Mouse (Mus musculus): ENCODE data around the gene Gabrg3. TPM values are rescaled to one million over a fixed set of nuclear protein-coding genes. Genes with fewer than 3 reads are reported as not detected.

Gene Gabrg3
- polyA plus RNA-seq, 1 experiment from 2014 or later = 0.04 TPM

DNA sequence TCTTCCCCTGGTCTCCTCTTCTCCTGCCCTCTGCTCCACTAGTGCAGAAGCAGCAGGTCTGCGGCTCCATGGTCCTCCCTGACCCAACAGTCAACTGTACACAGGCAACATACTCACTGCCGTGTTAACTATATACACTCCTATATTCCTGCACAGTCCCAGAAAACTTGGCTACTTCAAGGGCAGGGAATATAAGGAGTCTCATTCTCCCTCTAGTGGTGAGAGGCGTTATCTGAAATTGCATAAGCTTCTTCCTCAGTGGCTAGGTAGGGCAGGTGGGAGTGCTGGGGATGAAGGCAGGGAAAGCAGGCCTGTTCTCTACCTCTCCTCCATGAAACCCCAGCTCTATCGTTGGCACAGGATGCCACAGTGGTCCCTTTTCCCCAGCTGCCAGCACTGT lies 2.9 kb downstream of the Gabrg3 start:
- WGBS (ENCODE audit: insufficient replicate concordance) = 24% methylated on average over 4 of the region's 4 CpGs
- Histone ChIP-seq H3K9ac (ENCODE audit: low read depth, low read length) (no peak overlapping the region), H3K9me3 (replicated peaks; ENCODE audit: control insufficient read depth, low read length) (no peaks in the 10 kb centered on the region), H3K27ac (ENCODE audit: low read length) (no peak overlapping the region), H3K4me1 (ENCODE audit: control insufficient read depth, low read depth, low read length) (no peaks in the 10 kb centered on the region), H3K4me2 (ENCODE audit: low read depth, low read length) (no peak overlapping the region), H3K27me3 (ENCODE audit: control insufficient read depth, insufficient read depth, low read depth, low read length) (peaks cover 18% of the 10 kb centered on the region), H3K4me3 (ENCODE audit: low read depth, low read length) (no peak overlapping the region), H3K36me3 (ENCODE audit: control insufficient read depth, insufficient read depth) (no peaks in the 10 kb centered on the region)
- no peak for ATAC-seq (ENCODE audit: low read depth)

DNA sequence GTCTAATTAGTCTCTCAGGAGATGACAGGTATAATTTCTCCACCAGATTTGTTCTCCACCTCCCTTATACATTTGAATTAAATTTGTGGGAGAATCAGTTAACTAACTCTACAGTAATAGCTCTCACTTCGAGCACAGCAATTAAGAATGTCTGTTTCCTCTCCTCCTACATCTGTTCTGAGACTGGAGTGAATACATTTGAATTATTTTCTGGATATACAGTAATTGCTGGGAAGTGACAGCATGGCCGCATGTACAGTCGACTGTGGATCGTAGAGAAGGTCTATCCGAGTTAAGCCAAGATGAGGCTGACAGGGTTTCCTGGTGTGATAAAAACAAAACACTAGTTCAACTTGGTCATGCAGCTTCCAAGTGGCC lies 21.0 kb downstream of the Gabrg3 start:
- Histone ChIP-seq H3K36me3 (ENCODE audit: control insufficient read depth, insufficient read depth) (no peaks in the 10 kb centered on the region), H3K4me2 (ENCODE audit: low read depth, low read length) (no peak overlapping the region), H3K9me3 (replicated peaks; ENCODE audit: control insufficient read depth, low read length) (no peaks in the 10 kb centered on the region), H3K9ac (ENCODE audit: low read depth, low read length) (no peak overlapping the region), H3K4me1 (ENCODE audit: control insufficient read depth, low read depth, low read length) (no peaks in the 10 kb centered on the region), H3K27me3 (ENCODE audit: control insufficient read depth, insufficient read depth, low read depth, low read length) (no peaks in the 10 kb centered on the region), H3K4me3 (ENCODE audit: low read depth, low read length) (no peak overlapping the region), H3K27ac (ENCODE audit: low read length) (no peak overlapping the region)
- ATAC-seq (ENCODE audit: low read depth) = no peak
- 71% methylated on average over 5 of the region's 5 CpGs for WGBS (ENCODE audit: insufficient replicate concordance)

DNA sequence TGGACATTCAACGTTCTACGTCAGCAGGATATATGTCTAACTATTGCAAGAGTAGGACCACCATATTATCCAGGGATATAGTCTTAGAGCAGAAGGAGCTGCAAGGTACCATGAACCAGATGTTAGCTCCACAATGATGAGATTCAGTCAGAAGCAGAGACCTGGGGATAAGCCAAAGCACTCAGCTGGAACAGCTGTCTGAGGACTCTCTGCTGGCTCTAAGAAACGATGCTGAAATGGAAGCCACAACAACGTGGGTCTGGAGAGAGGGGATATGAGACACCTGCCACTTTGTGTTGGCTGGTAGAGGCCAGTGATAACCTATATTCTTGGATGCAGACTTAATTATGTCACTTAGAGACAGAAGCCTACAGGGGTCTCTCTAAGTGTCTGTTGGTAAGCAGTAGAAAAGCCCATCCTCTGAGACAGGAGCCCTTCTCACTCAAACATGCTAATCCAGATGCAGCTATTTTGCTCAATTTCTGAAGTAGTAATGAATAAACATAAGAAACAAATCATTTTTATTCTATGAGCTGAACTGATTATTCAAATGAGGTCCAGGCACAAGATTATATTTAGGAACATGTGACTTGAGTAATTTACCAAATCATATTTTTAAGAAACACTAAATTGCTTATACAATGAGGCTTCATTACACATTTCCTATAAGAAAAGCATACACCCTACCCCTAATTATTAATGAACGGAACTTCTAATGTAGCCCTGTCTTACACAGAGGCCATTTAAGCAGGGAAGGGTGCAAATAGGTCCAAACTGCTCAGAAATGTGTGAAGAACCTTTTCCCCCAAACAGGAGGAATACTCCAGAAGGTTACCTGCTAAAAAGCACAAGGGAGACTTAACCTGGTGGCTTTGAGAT lies 21.6 kb downstream of the Gabrg3 start:
- H3K9me3 ChIP-seq (replicated peaks; ENCODE audit: control insufficient read depth, low read length) = no peaks in the 10 kb centered on the region
- H3K36me3 ChIP-seq (ENCODE audit: control insufficient read depth, insufficient read depth) = no peaks in the 10 kb centered on the region
- WGBS (ENCODE audit: insufficient replicate concordance) = 66% methylated on average over 5 of the region's 5 CpGs
- H3K4me2 ChIP-seq (ENCODE audit: low read depth, low read length) = no peak overlapping the region
- H3K4me3 ChIP-seq (ENCODE audit: low read depth, low read length) = no peak overlapping the region
- no peak overlapping the region for H3K27ac ChIP-seq (ENCODE audit: low read length)
- no peaks in the 10 kb centered on the region for H3K27me3 ChIP-seq (ENCODE audit: control insufficient read depth, insufficient read depth, low read depth, low read length)
- H3K9ac ChIP-seq (ENCODE audit: low read depth, low read length) = no peak overlapping the region
- no peaks in the 10 kb centered on the region for H3K4me1 ChIP-seq (ENCODE audit: control insufficient read depth, low read depth, low read length)
- no peak for ATAC-seq (ENCODE audit: low read depth)

DNA sequence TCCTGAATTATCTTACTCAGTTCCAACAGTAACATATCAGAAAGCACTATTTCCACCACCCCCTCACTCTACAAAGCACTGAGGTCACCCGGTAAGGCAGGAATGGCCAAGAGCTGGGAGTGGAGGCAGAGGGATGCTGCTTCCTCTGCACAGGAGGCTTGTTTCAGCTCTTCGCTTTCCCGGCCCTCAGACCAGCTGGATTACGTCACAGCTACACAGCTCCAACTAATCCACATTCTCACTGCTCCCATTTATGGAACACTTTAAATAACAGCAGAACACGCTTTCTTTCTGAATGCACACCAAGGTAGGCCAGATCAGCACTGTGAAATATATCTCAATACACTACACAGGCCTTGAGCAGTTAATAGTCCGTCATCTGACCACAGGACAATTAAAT lies 23.2 kb downstream of the Gabrg3 start:
- Histone ChIP-seq H3K4me2 (ENCODE audit: low read depth, low read length) (no peak overlapping the region), H3K9ac (ENCODE audit: low read depth, low read length) (no peak overlapping the region), H3K36me3 (ENCODE audit: control insufficient read depth, insufficient read depth) (no peaks in the 10 kb centered on the region), H3K4me1 (ENCODE audit: control insufficient read depth, low read depth, low read length) (no peaks in the 10 kb centered on the region), H3K4me3 (ENCODE audit: low read depth, low read length) (no peak overlapping the region), H3K27me3 (ENCODE audit: control insufficient read depth, insufficient read depth, low read depth, low read length) (no peaks in the 10 kb centered on the region), H3K9me3 (replicated peaks; ENCODE audit: control insufficient read depth, low read length) (no peaks in the 10 kb centered on the region), H3K27ac (ENCODE audit: low read length) (no peak overlapping the region)
- 68% methylated on average over 6 of the region's 6 CpGs for WGBS (ENCODE audit: insufficient replicate concordance)
- ATAC-seq (ENCODE audit: low read depth) = no peak

DNA sequence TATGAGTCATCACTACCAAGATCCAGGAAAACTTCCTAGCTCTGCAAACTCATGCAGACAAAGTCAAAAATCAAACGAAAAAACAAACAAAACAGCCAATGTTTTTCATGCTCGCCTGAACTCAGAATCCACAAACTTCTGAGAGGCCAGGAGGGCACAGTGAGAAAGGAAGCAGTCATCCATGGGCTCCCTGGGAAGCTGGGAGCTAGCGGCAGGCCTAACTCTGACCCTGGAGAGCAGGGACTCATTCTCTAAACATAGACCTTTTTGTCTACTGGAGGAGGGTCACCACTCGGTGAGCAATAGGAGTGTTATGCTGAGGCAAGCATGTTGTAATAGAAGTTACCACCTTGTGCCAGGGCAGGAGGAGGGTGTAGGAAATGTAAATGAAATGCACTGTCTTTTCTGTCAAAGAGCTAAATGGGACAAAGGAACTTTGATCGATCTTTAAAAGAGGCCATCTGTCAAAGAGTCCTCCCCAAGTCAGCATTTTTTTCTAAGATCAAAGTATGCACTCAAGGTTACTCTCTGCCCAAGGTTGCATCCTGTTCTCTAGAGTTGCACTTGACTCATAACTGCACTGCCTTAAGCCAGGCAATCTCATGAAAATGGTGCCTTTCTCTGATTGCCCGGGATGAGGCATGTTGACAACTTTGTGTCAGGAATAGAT lies 29.0 kb downstream of the Gabrg3 start:
- 38% methylated on average over 6 of the region's 6 CpGs for WGBS (ENCODE audit: insufficient replicate concordance)
- ATAC-seq (ENCODE audit: low read depth) = no peak
- Histone ChIP-seq H3K9ac (ENCODE audit: low read depth, low read length) (no peak overlapping the region), H3K4me1 (ENCODE audit: control insufficient read depth, low read depth, low read length) (no peaks in the 10 kb centered on the region), H3K9me3 (replicated peaks; ENCODE audit: control insufficient read depth, low read length) (no peaks in the 10 kb centered on the region), H3K4me2 (ENCODE audit: low read depth, low read length) (no peak overlapping the region), H3K4me3 (ENCODE audit: low read depth, low read length) (no peak overlapping the region), H3K36me3 (ENCODE audit: control insufficient read depth, insufficient read depth) (no peaks in the 10 kb centered on the region), H3K27me3 (ENCODE audit: control insufficient read depth, insufficient read depth, low read depth, low read length) (no peaks in the 10 kb centered on the region), H3K27ac (ENCODE audit: low read length) (no peak overlapping the region)

DNA sequence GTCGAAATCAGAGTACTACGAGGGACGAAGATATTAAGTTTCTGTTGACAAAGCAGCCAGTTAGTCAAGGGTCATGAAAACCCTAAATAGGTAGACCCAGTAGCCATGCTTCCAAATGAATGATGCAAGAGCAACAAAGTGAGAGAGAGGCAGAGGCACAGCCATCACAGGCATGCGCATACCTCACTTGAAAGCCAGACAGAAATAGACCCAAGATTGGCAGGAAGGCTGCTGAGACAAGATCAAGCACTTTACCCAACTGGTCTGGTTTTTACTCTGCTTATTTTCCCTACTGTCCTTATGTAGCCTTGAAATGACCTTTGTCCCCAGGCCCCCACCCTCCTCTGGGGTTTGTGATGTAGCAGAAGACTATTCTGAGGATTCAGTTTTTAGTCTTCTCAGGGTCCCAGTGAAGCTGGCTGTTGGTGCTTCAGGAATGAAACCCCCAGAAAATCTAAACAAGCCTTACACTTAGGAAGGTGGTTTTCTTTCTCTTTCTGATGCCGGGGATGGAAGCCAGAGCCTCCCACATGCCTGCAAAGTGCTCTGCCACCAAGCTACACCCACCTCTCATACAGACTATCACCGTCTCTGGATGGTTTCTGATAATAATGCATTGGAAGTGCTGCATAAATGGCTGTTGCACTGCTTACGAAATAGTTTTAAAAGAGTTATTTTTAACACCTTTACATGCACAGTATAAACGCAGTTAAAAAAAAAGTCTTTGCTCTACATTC lies 30.3 kb downstream of the Gabrg3 start:
- no peak overlapping the region for H3K4me3 ChIP-seq (ENCODE audit: low read depth, low read length)
- H3K4me2 ChIP-seq (ENCODE audit: low read depth, low read length) = no peak overlapping the region
- no peaks in the 10 kb centered on the region for H3K36me3 ChIP-seq (ENCODE audit: control insufficient read depth, insufficient read depth)
- no peak for ATAC-seq (ENCODE audit: low read depth)
- no peaks in the 10 kb centered on the region for H3K4me1 ChIP-seq (ENCODE audit: control insufficient read depth, low read depth, low read length)
- no peak overlapping the region for H3K9ac ChIP-seq (ENCODE audit: low read depth, low read length)
- WGBS (ENCODE audit: insufficient replicate concordance) = 61% methylated on average over 8 of the region's 8 CpGs
- H3K9me3 ChIP-seq (replicated peaks; ENCODE audit: control insufficient read depth, low read length) = no peaks in the 10 kb centered on the region
- H3K27me3 ChIP-seq (ENCODE audit: control insufficient read depth, insufficient read depth, low read depth, low read length) = no peaks in the 10 kb centered on the region
- no peak overlapping the region for H3K27ac ChIP-seq (ENCODE audit: low read length)

DNA sequence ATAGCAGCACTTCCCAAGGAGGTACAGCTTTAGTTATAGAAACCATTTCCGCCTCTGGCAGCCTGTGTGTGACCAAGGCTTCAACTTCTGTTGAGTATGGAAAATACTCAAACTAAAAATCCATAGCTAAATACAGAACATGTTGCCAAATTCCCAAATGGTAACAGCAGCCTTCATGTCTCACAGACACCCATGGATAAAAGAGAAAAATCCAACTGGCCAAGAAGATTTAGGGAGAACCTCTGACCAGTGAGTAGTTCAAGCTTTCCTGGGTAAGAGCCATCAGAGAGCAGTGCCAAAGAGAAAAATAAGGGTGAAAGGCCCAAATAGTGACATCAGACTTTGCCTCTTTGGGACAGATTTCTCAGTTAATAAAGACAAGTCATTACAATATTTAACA lies 38.2 kb downstream of the Gabrg3 start:
- Histone ChIP-seq H3K9ac (ENCODE audit: low read depth, low read length) (no peak overlapping the region), H3K27me3 (ENCODE audit: control insufficient read depth, insufficient read depth, low read depth, low read length) (no peaks in the 10 kb centered on the region), H3K9me3 (replicated peaks; ENCODE audit: control insufficient read depth, low read length) (no peaks in the 10 kb centered on the region), H3K36me3 (ENCODE audit: control insufficient read depth, insufficient read depth) (no peaks in the 10 kb centered on the region), H3K4me3 (ENCODE audit: low read depth, low read length) (no peak overlapping the region), H3K4me1 (ENCODE audit: control insufficient read depth, low read depth, low read length) (no peaks in the 10 kb centered on the region), H3K4me2 (ENCODE audit: low read depth, low read length) (no peak overlapping the region), H3K27ac (ENCODE audit: low read length) (no peak overlapping the region)
- WGBS (ENCODE audit: insufficient replicate concordance) = 43% methylated on average over 1 of the region's 1 CpGs
- no peak for ATAC-seq (ENCODE audit: low read depth)

DNA sequence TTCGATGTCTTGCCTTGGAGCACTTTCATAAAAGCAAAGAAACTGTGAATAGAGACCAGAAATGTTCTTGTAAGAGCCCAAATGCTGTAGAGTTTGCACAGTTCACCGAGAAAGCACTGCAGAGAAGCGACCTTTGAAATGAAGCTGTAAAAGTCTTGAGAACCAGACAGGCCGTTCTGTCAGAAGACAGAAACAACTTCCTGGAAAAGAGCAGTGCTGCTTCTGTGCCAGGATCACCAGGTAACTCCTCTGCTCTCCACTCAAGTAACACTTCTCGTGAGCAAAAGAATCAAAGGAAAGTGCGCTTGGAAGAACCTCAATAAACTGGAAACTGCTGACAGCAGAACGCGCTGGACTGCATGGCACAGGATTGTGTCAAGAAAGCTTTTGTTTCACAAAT lies 45.1 kb downstream of the Gabrg3 start:
- Histone ChIP-seq H3K9me3 (replicated peaks; ENCODE audit: control insufficient read depth, low read length) (no peaks in the 10 kb centered on the region), H3K27me3 (ENCODE audit: control insufficient read depth, insufficient read depth, low read depth, low read length) (no peaks in the 10 kb centered on the region), H3K27ac (ENCODE audit: low read length) (no peak overlapping the region), H3K4me1 (ENCODE audit: control insufficient read depth, low read depth, low read length) (no peaks in the 10 kb centered on the region), H3K9ac (ENCODE audit: low read depth, low read length) (no peak overlapping the region), H3K4me3 (ENCODE audit: low read depth, low read length) (no peak overlapping the region), H3K4me2 (ENCODE audit: low read depth, low read length) (no peak overlapping the region), H3K36me3 (ENCODE audit: control insufficient read depth, insufficient read depth) (no peaks in the 10 kb centered on the region)
- ATAC-seq (ENCODE audit: low read depth) = no peak
- WGBS (ENCODE audit: insufficient replicate concordance) = 60% methylated on average over 8 of the region's 8 CpGs

DNA sequence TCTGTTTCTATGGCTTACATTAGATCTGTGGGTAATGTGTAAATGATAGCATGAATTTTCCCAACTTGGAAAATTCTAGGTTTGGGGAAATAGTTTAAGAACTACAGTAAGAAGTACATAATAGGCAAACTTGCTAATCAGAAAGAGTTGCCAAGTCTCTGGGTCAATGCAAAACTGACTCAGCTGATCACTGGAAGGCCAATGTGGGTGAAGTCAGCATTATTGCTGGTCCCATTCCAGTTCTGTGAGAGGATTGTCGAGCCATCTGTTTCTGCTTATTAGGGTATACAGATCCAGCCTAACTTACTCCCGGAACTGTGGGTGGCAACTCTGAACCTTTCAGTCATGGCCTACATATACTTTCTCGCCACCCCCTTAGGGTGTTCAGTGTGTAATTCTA lies 55.8 kb downstream of the Gabrg3 start:
- Histone ChIP-seq H3K27ac (ENCODE audit: low read length) (no peak overlapping the region), H3K27me3 (ENCODE audit: control insufficient read depth, insufficient read depth, low read depth, low read length) (no peaks in the 10 kb centered on the region), H3K9ac (ENCODE audit: low read depth, low read length) (no peak overlapping the region), H3K4me2 (ENCODE audit: low read depth, low read length) (no peak overlapping the region), H3K9me3 (replicated peaks; ENCODE audit: control insufficient read depth, low read length) (no peaks in the 10 kb centered on the region), H3K4me3 (ENCODE audit: low read depth, low read length) (no peak overlapping the region), H3K36me3 (ENCODE audit: control insufficient read depth, insufficient read depth) (no peaks in the 10 kb centered on the region), H3K4me1 (ENCODE audit: control insufficient read depth, low read depth, low read length) (no peaks in the 10 kb centered on the region)
- WGBS (ENCODE audit: insufficient replicate concordance) = 55% methylated on average over 3 of the region's 3 CpGs
- no peak for ATAC-seq (ENCODE audit: low read depth)
